Mouse (Mus musculus): ENCODE measurements around the gene Epm2a. TPM values are rescaled to one million over a fixed set of nuclear protein-coding genes. Genes with fewer than 3 reads are reported as not detected.
A peak's percentile ranks its signal among the peaks of the same experiment; 100 is the strongest.

Epm2a gene
- polyA plus RNA-seq, 2 experiments from 2014 or later, result not detected

DNA sequence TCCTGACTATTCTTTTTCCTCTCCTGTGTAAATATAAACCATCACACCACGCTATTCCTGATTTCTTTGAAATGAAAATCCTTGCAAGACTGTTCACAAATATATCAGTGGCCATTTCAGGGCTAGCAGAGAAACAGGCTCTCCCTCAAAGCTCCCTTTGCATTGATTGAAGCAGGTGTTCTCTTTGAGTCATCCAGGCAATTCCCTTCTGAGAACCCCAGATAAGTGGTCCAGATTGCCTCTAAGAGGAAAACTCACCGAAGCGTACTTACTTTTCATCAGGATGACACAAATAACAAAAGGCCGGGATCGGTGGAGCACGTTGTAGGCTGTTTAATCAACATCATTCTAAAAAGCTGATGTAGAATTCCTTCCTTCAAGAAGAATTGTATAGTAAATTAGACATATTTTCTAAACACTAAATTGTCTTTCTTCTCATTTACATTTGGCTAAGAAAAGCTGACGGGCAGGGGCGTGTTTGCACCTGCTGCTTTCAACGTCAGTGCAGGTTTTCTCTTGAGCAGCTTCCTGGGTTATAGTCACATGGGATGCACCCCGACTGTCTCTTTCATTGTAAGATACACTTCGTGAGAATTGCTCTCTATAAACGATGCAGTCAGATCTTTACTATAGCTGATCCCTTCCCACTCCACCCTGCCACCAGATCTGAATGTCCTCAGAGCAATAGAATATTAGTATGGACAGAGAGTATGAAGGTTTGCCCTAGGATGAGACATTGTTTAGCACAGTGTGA, 86.0 kb downstream of the Epm2a start:
- no peak for ATAC-seq

DNA sequence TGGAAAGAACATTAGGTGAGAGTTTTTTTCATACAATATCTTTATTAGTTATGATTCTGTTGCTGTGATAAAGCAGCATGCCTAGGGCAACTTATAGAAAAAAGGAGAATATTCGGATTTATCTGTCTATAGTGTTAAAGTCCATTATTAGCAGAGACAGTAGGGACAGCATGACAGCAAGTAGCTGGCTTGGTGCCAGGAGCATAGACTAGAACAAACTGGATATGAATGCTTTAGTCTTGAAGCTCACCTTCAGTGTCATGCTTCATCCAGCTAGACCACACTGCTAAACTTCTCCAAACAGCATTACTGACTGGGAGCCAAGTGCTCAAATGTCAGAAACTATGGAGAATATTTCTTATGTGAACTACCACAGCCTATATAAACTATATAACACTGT, 93.8 kb downstream of the Epm2a start:
- no peak for ATAC-seq

DNA sequence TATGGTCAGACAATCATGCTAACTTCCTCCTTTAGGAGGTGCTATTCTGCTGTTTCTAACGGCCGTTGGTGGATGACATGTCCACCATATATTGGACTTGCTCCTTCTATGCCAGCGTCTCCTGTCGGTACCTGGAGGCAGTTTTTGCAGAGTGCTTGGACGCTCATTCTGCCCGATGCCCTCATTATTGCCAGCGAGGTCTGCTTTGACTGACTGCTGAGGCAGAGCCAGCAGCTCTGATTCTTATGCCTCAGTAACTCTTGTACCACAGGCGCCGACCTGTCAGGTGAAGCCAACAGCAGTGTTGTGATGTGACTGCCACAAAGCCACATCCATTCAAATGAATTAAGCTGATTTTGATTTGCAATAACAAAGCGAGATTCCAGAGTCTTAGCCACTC, 95.3 kb downstream of the Epm2a start:
- ATAC-seq, result no peak

DNA sequence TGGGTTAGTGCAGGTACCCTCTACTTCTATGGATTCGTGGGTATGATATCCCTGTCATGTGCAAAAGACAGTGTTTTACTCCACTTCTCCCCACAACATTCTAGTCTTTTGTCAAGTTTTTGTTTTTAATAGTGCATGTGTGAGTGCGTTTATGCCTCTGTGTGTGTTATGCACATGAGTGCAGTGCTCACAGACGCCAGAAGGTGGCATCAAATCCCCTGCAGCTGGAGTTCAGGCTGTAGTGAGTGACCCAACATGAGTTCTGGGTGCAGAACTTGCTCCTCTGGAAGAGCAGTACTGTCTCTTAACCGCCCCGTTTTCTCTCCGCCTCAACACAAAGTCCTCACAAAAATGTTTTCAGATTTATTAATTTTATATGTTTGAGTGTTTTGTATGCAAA, 96.1 kb downstream of the Epm2a start:
- no peak for ATAC-seq

DNA sequence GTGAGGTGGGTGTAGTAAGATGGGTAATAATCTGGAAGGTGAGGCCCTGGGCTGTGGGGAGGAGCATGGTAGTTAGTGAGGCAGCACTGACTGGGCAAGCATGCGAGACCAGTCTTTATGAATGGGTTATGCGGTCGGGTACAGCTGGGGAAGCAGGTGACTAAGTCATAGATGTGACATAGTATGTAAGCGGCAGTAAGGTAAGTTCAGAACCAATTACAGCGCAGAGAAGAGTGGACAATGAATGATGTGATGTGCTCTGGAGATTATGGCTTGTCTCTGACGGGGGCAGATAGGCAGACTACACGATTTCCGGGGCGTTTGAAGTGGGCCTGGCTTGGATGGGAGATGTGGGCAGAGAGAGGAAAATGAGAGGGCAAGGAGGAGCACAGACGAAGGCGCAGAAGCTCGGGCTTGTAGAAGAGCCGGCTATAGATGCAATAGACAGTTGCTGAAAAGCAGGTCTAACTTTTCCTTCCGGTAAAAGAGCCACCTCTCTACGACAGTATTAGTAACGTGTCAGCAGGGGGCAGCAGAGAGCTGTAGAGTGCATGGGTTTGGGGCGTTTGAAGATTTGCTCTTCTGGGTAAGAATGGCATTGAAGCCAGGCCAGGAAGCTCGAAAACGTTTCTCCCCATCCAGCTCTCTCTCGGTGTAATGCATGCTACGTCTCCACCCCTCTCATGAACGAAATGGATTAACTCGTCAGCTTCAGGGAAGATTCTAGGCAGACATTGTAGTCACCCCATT, 106.5 kb downstream of the Epm2a start:
- no peak for ATAC-seq

DNA sequence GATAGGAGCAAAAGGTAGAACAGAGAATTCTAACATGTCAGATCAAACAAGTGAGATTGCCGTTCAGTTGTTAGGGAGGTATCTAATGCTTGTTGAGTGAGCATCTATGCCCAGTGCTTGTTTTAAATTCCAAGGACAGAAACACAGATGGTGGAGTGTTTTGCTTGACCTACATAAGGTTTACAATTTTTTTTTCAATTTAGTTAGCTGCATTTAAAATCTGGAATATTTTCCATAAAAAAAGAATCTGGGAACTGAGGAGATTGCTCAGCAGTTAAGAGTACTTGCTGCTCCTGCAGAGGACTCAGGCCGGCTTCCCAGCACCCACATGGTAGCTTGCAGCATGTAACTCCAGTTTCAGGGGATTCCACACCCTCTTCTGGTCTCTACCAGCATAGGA, 109.3 kb downstream of the Epm2a start:
- ATAC-seq, result no peak

DNA sequence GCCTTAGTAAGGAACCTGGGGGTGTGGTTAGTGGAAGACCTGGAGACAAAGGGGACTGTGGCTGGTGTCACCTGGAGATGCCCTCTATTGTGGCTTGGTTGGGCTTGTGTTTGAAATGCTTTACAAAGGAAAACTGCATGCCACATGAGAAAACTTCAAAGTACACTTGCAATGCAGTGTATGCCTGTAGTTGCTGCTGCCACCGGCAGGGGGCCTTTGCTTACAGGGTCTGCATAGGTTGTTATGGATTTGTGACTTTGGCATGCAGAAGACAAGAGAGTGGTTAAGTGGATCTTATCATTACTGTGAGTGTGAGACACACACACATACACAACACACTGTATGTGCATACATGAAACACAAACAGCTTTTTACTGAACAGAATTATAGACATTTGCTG, 114.2 kb downstream of the Epm2a start:
- no peak for ATAC-seq

DNA sequence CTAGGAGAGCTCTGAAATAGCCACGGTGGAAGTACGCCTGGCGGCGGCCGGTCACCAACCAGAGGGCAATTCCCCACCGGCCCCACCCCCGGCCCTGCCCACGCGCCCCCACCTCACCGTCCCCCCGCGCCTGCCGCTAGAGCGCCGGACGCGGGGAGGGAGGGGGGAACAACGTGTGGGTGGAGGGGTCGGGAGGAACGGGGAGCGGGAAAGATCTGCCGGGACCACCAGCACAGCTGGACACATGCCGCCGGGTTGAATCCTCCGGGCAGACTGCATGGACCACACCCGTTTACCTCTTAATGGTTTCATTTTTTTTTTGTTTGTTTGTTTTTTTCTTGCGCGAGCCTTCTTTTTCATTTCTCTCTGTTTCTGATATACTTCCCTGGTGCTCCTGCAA, 148.8 kb downstream of the Epm2a start:
- peak; percentile 83 for ATAC-seq

Other genes starting within 250 kb of the Epm2a start
- 10 to 100 TPM; 18.5 to 23.4 TPM for gene Shprh, start 194.0 kb upstream of the Epm2a start, polyA plus RNA-seq (2017; shearing (Covaris generic))
- gene Fbxo30, start 62.1 kb upstream of the Epm2a start, polyA plus RNA-seq (2017; shearing (Covaris generic)), result 1 to 10 TPM; 1.2 to 1.6 TPM

Data from CD4-positive, CD25-positive, alpha-beta regulatory T cell, adult 4 months (primary cell).